Mouse (Mus musculus) c-Kit-positive CD71-positive TER-119-negative erythroid progenitor cells, embryonic 14.5 days (primary cell): ENCODE data around the gene Esr2.

ENCODE experiments used
- DNase-seq: peaks from one replicate; pipeline ENCODE4 v3.0.0-alpha.2; 2013; ENCODE audit warnings: low read depth

Gene Esr2

DNA sequence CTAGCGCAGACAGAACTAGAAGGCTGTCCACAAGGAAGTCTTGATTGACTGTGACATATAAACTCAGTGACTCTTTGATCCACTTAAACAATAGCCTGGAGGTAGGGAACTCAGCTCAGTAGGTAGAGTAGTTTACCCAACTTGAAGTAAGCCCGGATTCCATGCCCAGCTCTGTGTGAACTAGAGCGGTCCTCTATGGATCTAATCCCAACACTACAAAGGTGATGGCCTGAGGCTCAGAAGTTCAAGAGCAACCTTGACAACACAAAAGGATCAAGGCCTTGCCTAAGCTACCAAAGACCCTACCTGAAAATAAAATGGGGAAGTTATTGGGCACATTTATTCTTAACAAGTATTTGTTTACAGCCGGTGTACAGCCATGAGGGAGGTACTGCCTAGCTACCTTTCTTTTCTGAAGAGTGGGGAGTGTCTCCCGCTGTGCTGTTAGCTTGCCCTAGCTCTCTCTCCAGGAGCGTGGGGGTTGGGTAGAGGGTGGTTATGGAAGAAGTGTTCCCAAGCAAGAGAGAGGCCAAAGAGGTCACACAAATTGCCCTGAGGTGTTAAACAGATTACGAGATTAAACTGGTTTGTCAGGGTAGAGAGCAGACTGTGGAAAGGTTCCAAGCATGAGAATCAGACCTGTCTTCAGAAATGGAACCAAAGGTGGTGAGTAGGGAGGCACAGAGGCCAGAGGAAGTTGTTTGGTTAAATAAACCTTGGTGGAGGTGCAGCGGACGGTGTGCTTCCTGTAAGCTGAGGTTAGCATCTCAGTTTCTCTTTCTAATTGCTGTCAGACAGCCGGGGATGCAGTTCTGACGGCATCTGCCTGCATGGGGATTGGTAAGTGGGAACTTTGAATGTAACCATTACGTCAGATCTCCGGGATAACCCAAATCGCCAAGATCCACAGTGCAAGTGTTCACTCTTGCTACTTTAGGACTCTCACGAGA is 90.8 kb downstream of the Esr2 start:
- DNase-seq, result no peak

- DNase-seq, result no peak
These were observed 92.0 kb downstream of the Esr2 start for GRCm38 (mm10) chr12:76085066-76085465.

DNA sequence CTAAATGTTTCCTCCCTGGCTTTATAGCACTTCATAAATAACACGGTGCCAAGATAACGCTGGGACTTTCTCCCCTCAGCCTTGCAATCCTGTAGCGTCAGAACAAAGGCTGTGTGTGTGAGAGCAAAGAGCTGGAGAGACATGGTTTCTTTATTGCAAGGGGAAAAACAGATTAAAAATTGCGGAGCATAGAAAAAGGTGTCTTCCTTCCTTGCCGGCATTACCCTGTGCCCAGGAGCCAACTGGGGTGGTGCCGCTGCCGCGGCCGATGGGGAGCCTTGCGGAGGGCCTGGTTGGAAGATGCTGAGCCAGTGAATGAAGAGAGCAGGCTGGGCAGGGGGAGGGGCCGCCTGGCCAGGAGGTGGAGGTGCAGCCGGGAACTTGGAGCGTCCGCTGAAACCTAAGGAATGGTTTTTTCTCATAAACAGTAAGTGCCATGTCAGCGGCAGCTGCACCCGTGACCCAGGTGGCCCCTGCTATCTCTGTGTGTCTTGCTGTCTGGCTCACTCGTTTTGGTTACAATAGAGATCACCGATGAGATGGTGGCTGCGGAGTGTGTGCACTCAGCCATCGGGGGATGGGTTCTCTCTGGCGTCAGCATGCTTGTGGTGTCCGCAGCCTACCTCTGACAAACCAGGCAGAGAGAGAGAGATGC is 95.4 kb downstream of the Esr2 start:
- DNase-seq, result no peak

GRCm38 (mm10) chr12:76080876-76081556 is 96.0 kb downstream of the Esr2 start:
- DNase-seq, result no peak

- DNase-seq, result no peak
These were observed 103.1 kb downstream of the Esr2 start for GRCm38 (mm10) chr12:76073981-76074380.

DNA sequence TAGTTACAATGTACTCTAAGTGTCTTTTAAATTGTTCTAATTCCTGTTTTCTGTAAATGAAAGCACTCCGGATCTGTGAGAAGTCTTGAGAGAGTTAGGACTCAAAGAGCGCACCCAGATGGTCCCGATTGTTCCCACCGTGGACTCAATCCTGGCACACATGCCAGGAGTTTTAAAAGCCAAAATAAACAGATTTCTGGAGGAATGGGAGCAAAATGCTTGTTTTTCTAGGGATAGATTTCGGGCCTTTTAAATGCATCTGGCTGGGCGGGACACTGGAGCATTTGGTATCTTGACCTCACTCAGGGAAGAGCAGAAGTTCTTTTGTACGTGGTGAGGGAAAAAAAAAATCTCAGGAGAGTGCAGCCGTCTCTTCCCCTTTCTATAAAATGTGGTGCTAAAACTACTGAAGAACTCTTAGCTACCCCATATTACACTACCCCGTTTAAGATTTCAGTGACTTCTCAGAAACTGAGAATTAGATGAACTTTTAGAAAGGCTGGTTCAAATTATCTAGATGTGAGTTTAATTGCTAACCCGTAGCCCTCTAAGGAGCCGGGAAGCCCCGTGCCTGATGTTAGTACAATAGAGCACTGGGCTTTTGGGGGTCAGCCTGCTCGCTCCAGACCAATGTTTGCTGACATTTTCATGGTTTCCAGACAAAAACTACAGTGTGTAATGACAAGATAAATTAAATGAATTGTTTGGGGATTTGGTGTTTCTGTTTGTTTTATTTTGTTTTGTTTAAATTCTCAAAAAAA is 103.8 kb downstream of the Esr2 start:
- no peak for DNase-seq

DNA sequence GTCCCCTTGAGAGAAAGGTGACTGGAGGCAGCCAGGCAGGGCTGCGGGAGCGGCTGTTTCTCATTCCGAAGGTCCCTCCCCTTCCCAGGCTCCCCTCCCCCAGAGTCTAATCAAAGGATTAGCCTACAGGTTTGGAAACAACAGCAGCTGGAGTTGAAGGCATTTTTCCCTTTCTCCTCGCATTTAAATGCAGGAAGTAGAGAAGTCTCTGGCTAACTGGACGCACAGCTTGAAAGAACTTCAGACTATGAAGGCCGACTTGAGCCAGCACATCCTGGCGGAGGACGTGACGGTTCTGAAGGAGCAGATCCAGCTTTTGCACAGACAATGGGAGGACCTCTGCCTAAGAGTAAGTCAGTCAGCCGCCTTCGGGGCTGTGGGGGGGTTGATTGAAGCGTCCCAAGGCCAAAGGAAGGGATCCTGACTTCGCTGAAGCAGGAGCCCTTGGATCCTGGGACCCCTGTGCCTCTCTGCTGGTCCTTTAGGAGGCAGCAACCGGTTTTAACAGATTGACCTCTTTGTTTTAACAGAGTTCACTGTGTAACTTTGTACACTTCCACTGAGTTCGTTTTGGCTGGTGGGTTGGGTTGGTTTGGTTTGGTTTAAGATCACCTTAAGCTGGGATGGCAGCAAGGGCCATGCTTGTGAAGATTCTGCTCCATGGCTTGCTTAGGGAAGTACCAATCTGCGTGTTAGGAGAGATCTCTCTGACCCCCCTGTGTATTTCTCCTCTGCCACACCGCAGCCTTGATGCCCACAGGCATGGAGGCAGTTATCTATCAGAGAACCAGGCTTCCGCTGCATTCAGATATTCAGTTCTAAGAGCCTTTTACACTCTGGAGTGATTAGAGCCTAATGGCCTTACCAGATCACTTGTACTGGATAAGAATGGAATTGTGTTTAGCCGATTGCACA is 104.9 kb downstream of the Esr2 start:
- DNase-seq, result no peak
